Mouse (Mus musculus): ENCODE measurements around the gene Gm20532. TPM values are rescaled to one million over a fixed set of nuclear protein-coding genes. Genes with fewer than 3 reads are reported as not detected.

Gene Gm20532
- polyA plus RNA-seq, 1 experiment from 2014 or later = not detected

DNA sequence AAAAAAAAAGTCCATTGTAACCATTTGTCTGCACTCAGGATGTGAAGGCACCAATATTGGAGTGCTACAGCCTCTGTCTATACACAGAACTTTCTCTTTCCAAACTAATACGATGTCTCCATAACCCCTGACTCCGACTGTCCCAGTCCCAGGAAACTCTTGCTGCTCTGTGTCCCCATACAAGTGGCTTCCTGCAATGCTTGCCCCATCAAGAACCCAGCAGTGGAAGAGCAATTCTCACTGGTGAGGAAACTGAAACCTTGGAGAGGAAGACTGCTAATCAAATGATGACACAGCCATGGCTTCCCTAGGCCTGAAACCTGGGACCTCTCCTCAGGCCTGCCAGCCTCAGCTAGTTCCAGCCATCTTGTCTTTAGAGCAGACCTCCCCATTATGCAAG is 11.4 kb downstream of the Gm20532 start:
- Histone ChIP-seq H3K27ac (no peak overlapping the region), H3K36me3 (no peaks in the 10 kb centered on the region), H3K9ac (no peak overlapping the region), H3K4me1 (peaks cover under 1% of the 10 kb centered on the region; the same call in 1 of the 2 replicates), H3K4me3 (no peak overlapping the region), H3K9me3 (no peaks in the 10 kb centered on the region), H3K27me3 (no peaks in the 10 kb centered on the region), H3K4me2 (replicated peaks) (no peak overlapping the region)
- ATAC-seq (ENCODE audit: insufficient number of reproducible peaks, insufficient read depth, low FRiP score, low TSS enrichment) = no peak
- 91% methylated on average over 2 of the region's 2 CpGs for WGBS

DNA sequence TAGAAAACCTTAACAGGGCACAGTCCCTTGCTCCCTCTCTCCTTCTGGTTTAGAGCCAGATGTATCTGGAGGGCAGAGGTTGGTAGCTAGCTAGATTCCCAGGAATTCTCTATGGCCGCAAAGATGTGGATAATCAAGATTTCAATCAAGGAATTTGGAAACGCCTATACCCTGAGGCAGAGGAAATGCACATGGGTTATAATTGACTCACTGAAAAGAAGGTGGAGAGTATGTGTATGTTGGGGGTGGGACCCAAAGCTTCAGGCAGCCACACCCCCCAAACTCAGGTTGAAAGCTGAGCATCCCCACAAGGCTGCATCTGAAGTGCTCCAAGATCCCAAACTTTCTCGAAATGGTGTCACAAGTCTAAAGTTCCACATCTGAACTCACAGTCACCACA is 12.0 kb downstream of the Gm20532 start:
- Histone ChIP-seq H3K27ac (no peak overlapping the region), H3K9me3 (no peaks in the 10 kb centered on the region), H3K4me3 (no peak overlapping the region), H3K9ac (no peak overlapping the region), H3K36me3 (no peaks in the 10 kb centered on the region), H3K27me3 (no peaks in the 10 kb centered on the region), H3K4me1 (peaks cover 7% of the 10 kb centered on the region; the same call in 1 of the 2 replicates), H3K4me2 (replicated peaks) (no peak overlapping the region)
- no peak for ATAC-seq (ENCODE audit: insufficient number of reproducible peaks, insufficient read depth, low FRiP score, low TSS enrichment)
- 66% methylated on average over 3 of the region's 3 CpGs for WGBS

DNA sequence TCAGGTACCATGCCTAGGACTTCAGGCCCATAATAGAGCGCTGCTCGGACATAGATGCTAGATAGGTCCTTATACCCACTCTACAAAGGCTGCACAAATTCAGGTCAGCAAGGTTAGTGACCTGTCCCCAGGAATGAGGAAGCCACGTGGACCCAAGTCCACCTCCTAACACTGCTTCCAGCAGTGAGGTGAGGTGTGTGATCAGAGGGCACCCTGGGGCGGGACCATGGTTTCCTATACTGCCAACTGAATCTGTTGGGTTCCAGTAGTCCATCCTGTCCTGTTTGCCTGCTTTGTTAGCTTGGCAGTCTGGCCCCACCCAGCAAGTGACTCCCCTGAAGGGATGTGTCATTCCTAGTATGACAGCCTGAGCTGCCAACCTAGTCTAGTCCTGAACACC is 13.5 kb downstream of the Gm20532 start:
- WGBS = 86% methylated on average over 4 of the region's 4 CpGs

DNA sequence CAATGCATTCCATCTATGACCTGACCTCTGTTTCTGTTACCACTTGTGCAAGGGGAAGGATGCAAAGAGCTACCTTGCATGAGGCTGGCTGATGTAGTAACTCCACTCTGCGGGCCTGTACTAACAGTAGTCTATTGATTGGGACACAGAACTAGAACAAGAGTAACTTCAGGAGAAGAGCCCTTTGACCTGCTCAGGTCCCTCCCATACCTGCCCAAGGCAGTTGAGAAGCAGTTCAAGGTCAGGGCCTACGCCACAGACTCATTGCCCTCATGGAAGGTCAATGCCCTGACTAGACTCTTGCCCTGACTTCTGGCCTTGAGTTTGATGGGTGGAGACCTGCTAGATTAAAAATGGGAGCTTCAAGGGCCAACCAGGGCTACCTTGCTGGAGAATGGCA is 14.2 kb downstream of the Gm20532 start:
- 75% methylated on average over 2 of the region's 2 CpGs for WGBS

More for the DNA sequence above, 13.5 kb downstream of the Gm20532 start:
- Histone ChIP-seq H3K9ac (no peak overlapping the region), H3K27ac (no peak overlapping the region), H3K9me3 (no peaks in the 10 kb centered on the region), H3K36me3 (no peaks in the 10 kb centered on the region), H3K4me2 (replicated peaks) (no peak overlapping the region), H3K4me3 (no peak overlapping the region), H3K27me3 (no peaks in the 10 kb centered on the region), H3K4me1 (peaks cover 7% of the 10 kb centered on the region; the same call in 1 of the 2 replicates)
- ATAC-seq (ENCODE audit: insufficient number of reproducible peaks, insufficient read depth, low FRiP score, low TSS enrichment) = no peak

DNA sequence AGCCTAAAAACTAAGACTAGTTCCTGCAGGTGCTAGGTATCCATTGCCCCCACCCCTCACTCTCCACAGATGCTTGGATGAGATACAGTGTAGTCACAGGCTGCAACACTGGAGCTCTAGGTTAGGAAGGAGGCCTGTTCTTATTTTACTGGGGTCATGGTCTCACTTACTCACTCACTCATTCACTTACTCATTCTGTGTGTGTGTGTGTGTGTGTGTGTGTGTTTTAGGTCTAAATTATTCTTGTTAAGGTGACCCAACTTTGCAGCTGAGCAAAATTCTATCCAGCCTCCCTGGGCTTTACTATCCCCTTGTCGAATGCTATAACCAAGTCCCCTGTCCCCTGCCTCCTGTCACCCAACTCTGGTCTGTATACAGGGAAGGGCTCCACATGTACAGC is 15.2 kb downstream of the Gm20532 start:
- no peaks in the 10 kb centered on the region for H3K36me3 ChIP-seq
- no peak overlapping the region for H3K9ac ChIP-seq
- no peak overlapping the region for H3K4me3 ChIP-seq
- H3K27ac ChIP-seq = no peak overlapping the region
- no peak for ATAC-seq (ENCODE audit: insufficient number of reproducible peaks, insufficient read depth, low FRiP score, low TSS enrichment)
- no peaks in the 10 kb centered on the region for H3K9me3 ChIP-seq
- H3K4me1 ChIP-seq = peaks cover 8% of the 10 kb centered on the region; the same call in 1 of the 2 replicates
- peaks cover 3% of the 10 kb centered on the region; the same call in 1 of the 2 replicates for H3K27me3 ChIP-seq
- WGBS = 96% methylated on average over 1 of the region's 1 CpGs
- no peak overlapping the region for H3K4me2 ChIP-seq (replicated peaks)

More for the DNA sequence above, 14.2 kb downstream of the Gm20532 start:
- Histone ChIP-seq H3K9me3 (no peaks in the 10 kb centered on the region), H3K4me1 (peaks cover 7% of the 10 kb centered on the region; the same call in 1 of the 2 replicates), H3K4me2 (replicated peaks) (no peak overlapping the region), H3K27me3 (peaks cover 3% of the 10 kb centered on the region; the same call in 1 of the 2 replicates), H3K27ac (no peak overlapping the region), H3K36me3 (no peaks in the 10 kb centered on the region), H3K9ac (no peak overlapping the region), H3K4me3 (no peak overlapping the region)
- no peak for ATAC-seq (ENCODE audit: insufficient number of reproducible peaks, insufficient read depth, low FRiP score, low TSS enrichment)

DNA sequence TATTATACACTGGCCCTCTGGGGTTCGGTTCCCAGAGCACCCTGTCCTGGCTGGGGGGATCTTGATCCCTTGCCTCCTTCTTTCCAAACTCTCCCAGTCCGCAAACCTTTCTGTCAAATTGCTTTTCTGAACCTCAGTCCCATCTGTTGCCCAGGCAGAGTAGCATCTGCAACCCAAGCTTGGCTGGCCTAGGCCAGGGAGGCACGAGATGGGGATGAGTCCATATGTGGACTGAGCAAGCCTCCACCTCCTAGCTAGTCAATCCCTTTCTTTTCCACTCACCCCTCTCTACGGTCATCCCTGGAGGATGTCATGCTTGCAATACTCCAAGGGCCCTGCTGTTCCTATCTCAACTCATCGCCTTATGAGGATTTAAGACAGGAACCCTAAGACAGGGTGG is 16.2 kb downstream of the Gm20532 start:
- Histone ChIP-seq H3K9me3 (no peaks in the 10 kb centered on the region), H3K4me2 (replicated peaks) (peak overlapping the region; percentile 87), H3K27me3 (peaks cover 3% of the 10 kb centered on the region; the same call in 1 of the 2 replicates), H3K9ac (no peak overlapping the region), H3K4me3 (peak overlapping the region; percentile 62; the same call in 1 of the 2 replicates), H3K27ac (no peak overlapping the region), H3K36me3 (no peaks in the 10 kb centered on the region), H3K4me1 (peaks cover 16% of the 10 kb centered on the region)
- no peak for ATAC-seq (ENCODE audit: insufficient number of reproducible peaks, insufficient read depth, low FRiP score, low TSS enrichment)
- WGBS = 89% methylated on average over 5 of the region's 5 CpGs

DNA sequence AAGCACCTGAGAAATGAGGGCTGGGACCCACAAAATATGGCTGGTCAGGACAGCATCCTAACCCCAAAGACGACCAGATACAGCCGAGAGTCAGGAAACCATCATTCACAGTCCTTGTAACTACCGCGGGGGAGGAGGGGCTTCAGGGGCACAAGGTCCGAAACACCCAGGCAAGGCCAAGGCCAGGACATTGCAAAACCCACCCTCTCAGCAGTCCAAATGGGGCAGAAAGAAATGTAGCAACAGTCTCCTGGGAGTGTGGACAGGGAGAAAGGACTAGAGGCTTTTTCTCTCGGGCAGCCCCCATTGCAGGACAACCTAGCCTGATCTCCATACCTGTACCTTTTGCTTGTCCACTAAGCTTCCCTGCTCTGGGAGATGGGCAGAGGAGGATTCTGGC is 16.7 kb downstream of the Gm20532 start:
- peak overlapping the region; percentile 62 for H3K4me3 ChIP-seq
- peaks cover 16% of the 10 kb centered on the region for H3K4me1 ChIP-seq
- H3K36me3 ChIP-seq = no peaks in the 10 kb centered on the region
- peaks cover 3% of the 10 kb centered on the region; the same call in 1 of the 2 replicates for H3K27me3 ChIP-seq
- no peak for ATAC-seq (ENCODE audit: insufficient number of reproducible peaks, insufficient read depth, low FRiP score, low TSS enrichment)
- H3K4me2 ChIP-seq (replicated peaks) = peak overlapping the region; percentile 87
- 21% methylated on average over 6 of the region's 6 CpGs for WGBS
- H3K27ac ChIP-seq = no peak overlapping the region
- no peaks in the 10 kb centered on the region for H3K9me3 ChIP-seq
- H3K9ac ChIP-seq = peak overlapping the region; percentile 74

DNA sequence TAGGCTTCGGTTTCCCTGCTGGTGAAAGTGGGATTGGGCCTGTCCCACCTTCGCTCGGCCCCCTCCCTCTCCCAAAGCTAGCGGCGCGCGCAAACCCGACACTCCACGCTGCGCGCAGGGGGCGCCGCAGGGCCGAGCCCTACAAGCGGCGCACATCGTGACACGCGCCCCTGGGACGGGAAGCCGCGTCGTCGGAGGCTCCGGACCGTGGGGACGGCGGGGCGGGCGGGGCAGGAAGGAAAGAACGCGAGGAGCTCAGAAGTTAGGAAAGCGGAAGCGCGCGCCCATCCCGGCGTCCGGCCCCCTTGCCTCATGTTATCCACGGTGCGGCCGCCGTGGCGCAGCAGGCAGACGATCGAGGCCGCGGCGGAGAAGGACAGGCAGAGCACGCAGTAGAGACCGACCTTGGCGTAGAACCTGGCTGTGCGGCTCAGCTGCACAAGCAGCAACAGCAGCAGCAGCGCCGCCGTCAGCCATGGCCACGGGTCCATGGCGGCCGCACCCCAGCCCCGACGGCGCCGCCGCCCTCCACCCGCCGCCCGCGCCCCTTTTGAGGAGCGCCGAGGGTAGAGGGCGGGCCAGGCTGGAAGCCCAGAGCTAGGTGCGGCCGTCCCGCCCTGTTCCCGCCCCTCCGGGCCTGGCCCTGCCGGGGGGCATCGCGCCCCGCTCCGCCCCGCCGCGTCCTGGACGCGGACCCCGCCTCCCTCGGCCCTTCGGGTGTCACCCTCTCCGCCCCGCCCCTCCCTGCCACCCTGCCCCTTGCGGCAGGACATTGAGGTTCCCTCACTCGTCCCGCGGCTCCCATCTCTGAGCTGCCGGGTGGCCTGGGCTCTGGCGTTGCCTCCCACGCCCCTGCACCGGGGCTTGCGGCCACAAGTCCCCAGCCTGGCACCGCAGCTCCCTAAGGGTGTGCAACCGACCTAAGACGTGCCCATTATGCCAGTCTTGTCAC is 17.6 kb downstream of the Gm20532 start, which contains the start of gene Agpat2:
Gene Agpat2 (minus strand): TSS at position 698 of the 952 bp plus-strand sequence.
- Histone ChIP-seq H3K27ac (peak within 1 kb of the TSS; percentile 31), H3K9ac (peak within 1 kb of the TSS; percentile 74), H3K36me3 (no peaks in the 10 kb centered on the region), H3K27me3 (peaks cover 3% of the 10 kb centered on the region; the same call in 1 of the 2 replicates), H3K9me3 (no peaks in the 10 kb centered on the region), H3K4me1 (peaks cover 16% of the 10 kb centered on the region), H3K4me3 (peak within 1 kb of the TSS; percentile 62), H3K4me2 (replicated peaks) (peak within 1 kb of the TSS; percentile 87)
- WGBS = 1% methylated on average over 83 of the region's 103 CpGs
- peak; percentile 74 for ATAC-seq (ENCODE audit: insufficient number of reproducible peaks, insufficient read depth, low FRiP score, low TSS enrichment)

DNA sequence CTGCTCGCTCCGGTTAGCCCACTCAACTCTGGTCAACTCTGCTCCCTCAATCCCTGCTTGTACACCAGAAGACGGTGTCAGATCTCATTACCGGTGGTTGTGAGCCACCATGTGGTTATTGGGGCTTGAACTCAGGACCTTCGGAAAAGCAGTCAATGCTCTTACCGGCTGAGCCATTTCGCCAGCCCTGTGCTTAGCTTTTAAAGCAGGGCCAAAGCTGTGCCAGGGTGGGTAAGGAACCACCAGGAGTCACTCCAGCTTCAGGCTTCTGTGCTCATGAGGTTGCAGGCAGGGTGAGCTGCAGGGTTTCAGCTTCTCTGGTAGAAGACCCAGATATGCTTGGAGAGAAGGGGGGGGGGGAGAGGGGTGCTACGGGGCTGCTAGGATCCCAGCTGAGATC is 18.9 kb downstream of the Gm20532 start:
- Histone ChIP-seq H3K4me2 (replicated peaks) (no peak overlapping the region), H3K4me1 (peaks cover 16% of the 10 kb centered on the region), H3K27me3 (peaks cover 3% of the 10 kb centered on the region; the same call in 1 of the 2 replicates), H3K4me3 (no peak overlapping the region), H3K9me3 (no peaks in the 10 kb centered on the region), H3K9ac (no peak overlapping the region), H3K27ac (no peak overlapping the region), H3K36me3 (no peaks in the 10 kb centered on the region)
- no peak for ATAC-seq (ENCODE audit: insufficient number of reproducible peaks, insufficient read depth, low FRiP score, low TSS enrichment)
- 78% methylated on average over 8 of the region's 8 CpGs for WGBS

DNA sequence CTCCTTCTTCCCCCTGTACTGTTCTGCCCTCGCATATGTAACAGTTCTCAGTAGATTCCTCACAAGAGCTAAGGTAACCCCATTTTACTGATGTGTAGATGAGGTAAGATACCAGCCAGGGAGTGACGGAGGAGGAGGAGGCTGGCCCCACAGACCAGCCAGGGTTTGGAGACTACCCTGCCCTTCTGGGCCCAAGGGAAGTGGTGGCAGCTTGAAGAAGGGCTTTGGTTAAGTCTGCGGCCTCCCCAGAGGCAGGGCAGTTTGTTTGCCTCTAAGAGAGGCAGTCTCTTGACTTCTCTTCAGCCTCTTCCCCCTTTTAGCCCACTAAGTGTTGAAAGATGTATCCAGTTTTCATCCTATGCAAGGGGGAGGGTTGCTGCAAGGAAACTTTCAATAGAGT is 20.1 kb downstream of the Gm20532 start:
- no peaks in the 10 kb centered on the region for H3K36me3 ChIP-seq
- H3K9me3 ChIP-seq = no peaks in the 10 kb centered on the region
- H3K9ac ChIP-seq = no peak overlapping the region
- H3K27me3 ChIP-seq = peaks cover 3% of the 10 kb centered on the region; the same call in 1 of the 2 replicates
- no peak for ATAC-seq (ENCODE audit: insufficient number of reproducible peaks, insufficient read depth, low FRiP score, low TSS enrichment)
- peak overlapping the region; percentile 30; the same call in 1 of the 2 replicates for H3K27ac ChIP-seq
- H3K4me1 ChIP-seq = peaks cover 16% of the 10 kb centered on the region
- no peak overlapping the region for H3K4me3 ChIP-seq
- WGBS = 78% methylated on average over 3 of the region's 3 CpGs
- H3K4me2 ChIP-seq (replicated peaks) = no peak overlapping the region

DNA sequence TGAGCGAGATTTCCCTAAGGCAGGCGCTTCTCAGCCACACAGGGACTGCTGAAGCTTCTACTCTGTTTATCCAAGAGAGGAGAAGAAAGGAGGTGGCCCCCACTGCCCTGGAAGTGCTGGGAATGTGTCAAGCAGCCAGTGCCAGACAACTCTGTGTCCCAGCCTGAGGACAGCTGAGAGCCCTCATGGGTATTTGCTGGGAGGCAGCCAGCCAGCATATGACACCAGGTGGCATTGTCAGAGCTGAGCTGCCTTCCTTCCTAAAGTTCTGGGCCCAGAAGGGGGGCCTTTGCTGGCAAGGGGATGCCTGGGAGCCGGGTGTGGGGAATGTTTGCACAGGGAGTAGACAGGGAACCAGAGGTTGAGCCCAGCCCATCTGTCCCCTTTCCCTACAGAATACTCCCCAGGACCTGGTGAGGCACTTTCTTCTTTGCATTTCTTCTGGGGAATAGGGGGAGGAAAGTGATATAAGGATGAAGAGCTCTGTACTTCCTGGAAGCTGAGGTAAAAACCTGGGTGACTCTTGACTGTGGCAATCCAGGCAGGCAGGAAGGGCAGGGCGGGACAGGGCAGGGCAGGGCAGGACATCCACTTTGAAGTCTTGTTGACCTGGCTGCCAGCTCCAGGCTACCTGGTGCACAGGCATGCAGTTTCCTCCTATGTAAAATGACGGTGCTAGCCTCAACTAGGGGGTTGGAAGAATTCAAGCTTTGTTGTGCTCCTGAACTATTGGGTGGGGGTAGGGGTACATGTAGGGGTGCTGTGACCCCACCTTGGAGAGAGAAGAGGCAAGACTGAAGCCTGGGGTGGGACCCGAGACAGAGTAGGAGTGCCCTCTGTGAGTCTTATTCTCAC is 20.8 kb downstream of the Gm20532 start:
- no peaks in the 10 kb centered on the region for H3K9me3 ChIP-seq
- H3K4me2 ChIP-seq (replicated peaks) = no peak overlapping the region
- H3K27ac ChIP-seq = peak overlapping the region; percentile 30; the same call in 1 of the 2 replicates
- H3K27me3 ChIP-seq = peaks cover 3% of the 10 kb centered on the region; the same call in 1 of the 2 replicates
- no peak overlapping the region for H3K4me3 ChIP-seq
- H3K36me3 ChIP-seq = no peaks in the 10 kb centered on the region
- peaks cover 16% of the 10 kb centered on the region for H3K4me1 ChIP-seq
- 0 out of 2 replicates have a peak overlapping the region, but pooled peaks have one; percentile 5 for H3K9ac ChIP-seq
- no peak for ATAC-seq (ENCODE audit: insufficient number of reproducible peaks, insufficient read depth, low FRiP score, low TSS enrichment)
- 45% methylated on average over 6 of the region's 6 CpGs for WGBS
